Mouse (Mus musculus) heart, postnatal 0 days (tissue): Measurements from ENCODE around the gene Mrpl49. TPM values are rescaled to one million over a fixed set of nuclear protein-coding genes. Genes with fewer than 3 reads are reported as not detected.

Experiments
- ATAC-seq: fragments of 200-750 bp; cut with Nextera tagmentation; 2 replicates; pipeline ENCODE4 v1.8.0; 2017; ENCODE audit warnings: low read depth, moderate number of reproducible peaks, moderate library complexity; ENCODE audit not compliant: insufficient read depth
- DNase-seq: peaks from one replicate; pipeline ENCODE4 v3.0.0-alpha.2; 2016; ENCODE audit warnings: low spot score
- H3K27ac ChIP-seq: fragments of 300-500 bp; sonication (generic); 2 replicates; pipeline ENCODE4 v1.5.1; 2014; ENCODE audit warnings: low read depth, mild to moderate bottlenecking
- H3K27me3 ChIP-seq: fragments of 300-500 bp; sonication (generic); 2 replicates; pipeline ENCODE4 v1.6.1; 2014; ENCODE audit warnings: low read length, mixed read lengths; ENCODE audit not compliant: control insufficient read depth, insufficient read depth
- H3K36me3 ChIP-seq: fragments of 300-500 bp; sonication (generic); replicated peaks from 2 replicates; pipeline ENCODE4 v1.6.1; 2014; ENCODE audit warnings: low read length, mixed read lengths; ENCODE audit not compliant: control insufficient read depth, insufficient read depth
- H3K4me1 ChIP-seq: fragments of 300-500 bp; sonication (generic); 2 replicates; pipeline ENCODE4 v1.6.1; 2014; ENCODE audit warnings: antibody characterized with exemption; ENCODE audit not compliant: control insufficient read depth, insufficient read depth
- H3K4me2 ChIP-seq: fragments of 300-500 bp; sonication (generic); 2 replicates; pipeline ENCODE4 v1.6.1; 2014; ENCODE audit warnings: low read depth, mild to moderate bottlenecking, low read length, moderate library complexity
- H3K4me3 ChIP-seq: fragments of 300-500 bp; sonication (generic); 2 replicates; pipeline ENCODE4 v1.5.1; 2014; ENCODE audit warnings: low read depth, low read length
- H3K9ac ChIP-seq: fragments of 300-500 bp; sonication (generic); replicated peaks from 2 replicates; pipeline ENCODE4 v1.6.1; 2014; ENCODE audit warnings: low read depth, low read length, mixed read lengths
- H3K9me3 ChIP-seq: fragments of 300-500 bp; sonication (generic); replicated peaks from 2 replicates; pipeline ENCODE4 v1.6.1; 2016; ENCODE audit warnings: low read length; ENCODE audit not compliant: control insufficient read depth
- CTCF ChIP-seq: IDR thresholded peaks from 2 replicates; pipeline ENCODE4 v1.5.1; 2016; ENCODE audit warnings: antibody characterized with exemption, control low read depth, low read depth
- EP300 ChIP-seq: IDR thresholded peaks from 2 replicates; pipeline ENCODE4 v1.6.1; 2016; ENCODE audit warnings: antibody characterized with exemption, low read depth
- WGBS: fragments of 180-500 bp; shearing (Covaris S2); extraction: QIAGEN DNeasy Blood & Tissue Kit; methylation state at CpG from one replicate; pipeline ENCODE4 v1.1.7; 2014; 5-methylcytosine and 5-hydroxymethylcytosine counted together
- polyA plus RNA-seq: library from polyadenylated mRNA; unstranded; fragments of >200 nt; fragmentation: Nextera tagmentation; extraction: Ambion mirVana; gene quantifications from 2 replicates; pipeline ENCODE4 v1.2.1, GENCODE M21; 2015
- total RNA-seq: library from RNA; depleted of rRNA; stranded (reverse); fragments of >200 nt; gene quantifications from 2 replicates; pipeline ENCODE4 v1.2.3, GENCODE M21; 2014; ENCODE audit warnings: low replicate concordance

The Mrpl49 gene
- total and polyA plus RNA-seq, 2 experiments from 2014 or later: 37.1 to 49.7 TPM

DNA sequence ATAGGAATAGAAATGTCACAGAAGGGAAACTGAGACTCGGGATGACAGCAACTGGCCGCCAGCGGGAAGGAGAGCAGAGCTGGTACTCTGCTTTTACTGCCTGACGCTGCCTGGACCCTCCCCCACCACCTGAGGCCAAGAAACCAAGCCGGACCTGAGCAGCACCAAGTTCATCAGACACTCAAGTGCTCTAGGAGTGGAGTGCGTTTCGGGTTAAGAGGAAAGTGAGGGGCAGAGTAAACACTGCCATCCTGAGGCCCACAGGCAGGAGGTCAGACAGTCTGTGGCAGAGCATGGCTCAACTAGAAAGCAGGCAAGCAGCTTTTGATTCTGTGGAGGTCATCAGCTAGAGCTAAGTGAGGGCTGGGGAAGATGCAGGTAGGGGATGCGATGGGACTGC, 34.5 kb downstream of the Mrpl49 start:
- WGBS: 58% methylated on average over 8 of the region's 8 CpGs
- no peaks in the 10 kb centered on the region for H3K27me3 ChIP-seq
- no peak overlapping the region for H3K4me2 ChIP-seq
- no peak for TF ChIP-seq EP300
- TF ChIP-seq CTCF: no peak
- ATAC-seq (no peak), DNase-seq (no peak)
- H3K9ac ChIP-seq: no peak overlapping the region
- H3K4me1 ChIP-seq: no peaks in the 10 kb centered on the region
- no peak overlapping the region for H3K4me3 ChIP-seq
- no peaks in the 10 kb centered on the region for H3K9me3 ChIP-seq
- no peak overlapping the region for H3K27ac ChIP-seq
- H3K36me3 ChIP-seq: no peaks in the 10 kb centered on the region

DNA sequence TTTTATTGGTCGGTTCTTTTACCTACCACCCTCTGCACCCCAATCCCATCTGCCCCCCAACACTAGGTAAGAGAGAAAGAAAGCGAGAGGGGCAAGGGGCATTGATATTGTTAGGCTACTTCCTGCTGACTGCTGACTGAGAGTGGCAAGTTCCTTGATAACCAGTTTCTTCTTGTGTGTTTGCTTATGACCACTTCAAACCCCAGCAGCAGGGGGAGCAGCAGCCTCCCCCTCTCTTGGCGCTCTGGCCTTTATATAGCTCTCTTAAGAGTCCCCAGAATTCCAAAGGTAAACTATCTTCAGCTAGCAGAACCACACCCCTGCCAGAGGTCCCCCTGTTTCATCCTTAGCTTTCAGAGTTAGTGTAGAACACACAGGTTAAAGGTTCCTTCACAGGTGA, 37.3 kb downstream of the Mrpl49 start:
- H3K36me3 ChIP-seq: no peaks in the 10 kb centered on the region
- H3K4me2 ChIP-seq: no peak overlapping the region
- no peak overlapping the region for H3K4me3 ChIP-seq
- DNase-seq (no peak), ATAC-seq (no peak)
- no peaks in the 10 kb centered on the region for H3K27me3 ChIP-seq
- no peaks in the 10 kb centered on the region for H3K4me1 ChIP-seq
- TF ChIP-seq CTCF: 0 out of 2 replicates have a peak, but pooled peaks have one; percentile 8
- TF ChIP-seq EP300: no peak
- WGBS: 55% methylated on average over 3 of the region's 3 CpGs
- H3K9me3 ChIP-seq: no peaks in the 10 kb centered on the region
- H3K9ac ChIP-seq: no peak overlapping the region
- H3K27ac ChIP-seq: no peak overlapping the region

DNA sequence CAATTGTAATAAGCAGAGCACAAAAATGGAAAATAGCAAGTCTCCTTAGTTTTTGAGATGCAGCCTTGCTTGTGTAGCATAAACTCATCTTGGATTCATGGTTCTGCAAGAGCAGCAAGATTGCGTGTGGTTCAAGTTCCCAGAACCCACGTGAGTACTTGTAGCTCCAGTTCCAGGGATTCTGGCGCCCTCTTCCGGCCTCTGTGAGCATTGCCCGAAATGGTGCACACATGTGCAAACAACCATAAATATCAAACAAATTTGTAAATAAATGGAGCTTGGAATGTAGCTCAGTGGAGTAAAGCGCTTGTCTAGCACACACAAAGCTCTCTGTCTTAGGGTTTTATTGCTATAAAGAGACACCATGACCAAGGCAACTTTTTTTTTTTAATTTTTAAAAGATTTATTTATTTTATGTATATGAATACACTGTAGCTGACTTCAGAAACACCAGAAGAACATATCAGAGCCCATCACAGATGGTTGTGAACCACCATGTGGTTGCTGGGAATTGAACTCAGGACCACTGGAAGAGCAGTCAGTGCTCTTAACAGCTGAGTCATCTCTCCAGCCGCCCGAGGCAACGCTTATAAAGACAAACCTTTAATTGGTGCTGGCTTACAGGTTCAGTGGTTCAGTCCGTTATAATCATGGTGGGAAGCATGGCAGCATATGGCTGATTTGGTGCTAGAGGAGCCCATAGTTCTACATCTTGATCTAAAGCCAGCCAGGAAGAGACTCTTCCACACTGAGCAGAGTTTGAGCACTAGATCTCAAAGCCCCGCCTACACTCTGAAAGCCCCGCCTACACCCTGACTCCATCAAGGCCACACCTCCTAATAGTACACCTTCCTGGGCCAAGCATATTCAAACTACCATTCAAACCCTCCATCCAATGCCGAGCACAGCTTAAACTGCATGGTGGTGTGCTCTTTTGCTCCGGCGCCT, 39.2 kb downstream of the Mrpl49 start:
- no peaks in the 10 kb centered on the region for H3K36me3 ChIP-seq
- H3K27ac ChIP-seq: no peak overlapping the region
- no peak overlapping the region for H3K9ac ChIP-seq
- TF ChIP-seq CTCF: peak; percentile 82
- TF ChIP-seq EP300: no peak
- no peaks in the 10 kb centered on the region; the same call in 1 of the 2 replicates for H3K27me3 ChIP-seq
- 32% methylated on average over 15 of the region's 15 CpGs for WGBS
- peak; percentile 68 for DNase-seq
- H3K4me2 ChIP-seq: no peak overlapping the region
- H3K4me1 ChIP-seq: peaks cover 6% of the 10 kb centered on the region
- no peak overlapping the region for H3K4me3 ChIP-seq
- H3K9me3 ChIP-seq: no peaks in the 10 kb centered on the region
- ATAC-seq: no peak

DNA sequence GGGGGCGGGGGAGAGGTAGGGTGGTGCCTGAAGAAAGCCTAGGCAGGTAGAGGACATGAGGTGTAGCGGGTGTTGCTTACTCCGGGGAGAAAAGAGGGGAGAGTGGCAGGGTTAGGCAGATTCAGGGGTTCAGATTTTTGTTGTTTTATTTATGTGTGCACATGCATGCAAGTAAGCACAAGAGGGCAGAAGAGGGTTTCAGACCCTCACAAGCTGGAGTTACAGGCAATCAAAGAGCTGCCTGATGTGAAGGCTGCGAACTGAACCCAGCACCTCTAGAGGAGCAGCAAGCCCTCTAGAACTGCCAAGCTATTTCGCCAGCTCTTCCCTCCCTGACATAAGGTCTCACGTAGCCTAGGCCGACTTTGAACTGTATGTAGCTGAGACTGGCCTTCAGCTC, 41.1 kb downstream of the Mrpl49 start:
- no peak for ATAC-seq
- no peaks in the 10 kb centered on the region for H3K9me3 ChIP-seq
- no peaks in the 10 kb centered on the region for H3K36me3 ChIP-seq
- H3K27me3 ChIP-seq: no peaks in the 10 kb centered on the region; the same call in 1 of the 2 replicates
- no peak overlapping the region for H3K9ac ChIP-seq
- H3K4me2 ChIP-seq: no peak overlapping the region
- peaks cover 6% of the 10 kb centered on the region for H3K4me1 ChIP-seq
- TF ChIP-seq CTCF (peak; percentile 7; the same call in 1 of the 2 replicates), EP300 (no peak)
- WGBS: 54% methylated on average over 7 of the region's 7 CpGs
- no peak overlapping the region for H3K4me3 ChIP-seq
- no peak overlapping the region for H3K27ac ChIP-seq
- DNase-seq: no peak

DNA sequence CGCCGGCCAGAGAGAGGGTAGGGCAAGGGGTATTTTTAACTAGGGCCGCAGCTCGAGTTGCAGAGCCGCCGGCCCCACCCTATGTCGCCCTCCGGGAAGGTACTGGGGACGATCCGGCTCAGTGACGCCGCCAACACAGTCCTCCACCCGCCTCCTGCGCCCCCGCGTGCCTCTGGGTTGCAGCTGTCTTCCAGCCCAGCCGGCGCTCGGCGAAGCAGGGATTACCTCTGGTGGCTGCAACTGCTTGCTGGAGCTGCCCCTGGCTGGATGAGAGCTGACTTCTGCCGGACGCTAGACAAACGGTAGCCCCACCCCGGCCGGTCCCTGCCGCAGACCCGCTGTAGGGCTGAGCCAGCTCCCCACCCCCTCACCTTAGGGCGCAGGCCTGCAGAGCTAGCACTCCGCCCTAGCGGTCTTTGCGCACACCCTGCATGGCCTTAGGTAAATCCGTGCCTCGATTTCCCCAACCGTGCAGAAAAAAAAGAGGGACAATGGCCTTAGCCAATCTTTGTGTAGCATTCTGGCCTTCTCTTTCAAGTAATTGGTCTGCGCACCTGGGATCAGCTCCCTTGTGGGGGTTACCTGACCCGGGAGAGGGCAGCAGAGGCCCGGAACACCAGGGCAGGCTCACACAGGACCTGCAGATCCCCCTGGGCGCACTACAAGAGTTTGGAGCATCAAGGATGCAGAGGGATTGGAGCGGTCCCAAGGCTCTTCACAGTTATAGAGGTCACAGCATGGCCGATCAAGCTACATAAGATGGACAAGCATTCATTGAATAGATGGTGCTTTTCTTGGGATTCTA, 41.9 kb downstream of the Mrpl49 start, which contains the start of gene Capn1:
Gene Capn1, minus strand, starts transcription at position 387 of the 805 bp plus-strand sequence.
- WGBS: 2% methylated on average over 40 of the region's 40 CpGs
- peak within 1 kb of the TSS; percentile 74 for H3K27ac ChIP-seq

More for the DNA sequence above, 41.9 kb downstream of the Mrpl49 start, which contains the start of gene Capn1:
- Histone ChIP-seq H3K9me3 (no peaks in the 10 kb centered on the region), H3K9ac (peak within 1 kb of the TSS; percentile 63), H3K27me3 (no peaks in the 10 kb centered on the region; the same call in 1 of the 2 replicates), H3K4me1 (peaks cover 6% of the 10 kb centered on the region), H3K36me3 (no peaks in the 10 kb centered on the region), H3K4me3 (peak within 1 kb of the TSS; percentile 65), H3K4me2 (peak within 1 kb of the TSS; percentile 91)
- DNase-seq (peak; percentile 68), ATAC-seq (peak; percentile 79)
- TF ChIP-seq CTCF (peak; percentile 1; the same call in 1 of the 2 replicates), EP300 (no peak)
